Mouse (Mus musculus) forebrain, embryonic 13.5 days (tissue): ENCODE results near the gene Gm7075. TPM values are rescaled to one million over a fixed set of nuclear protein-coding genes. Genes with fewer than 3 reads are reported as not detected.
"Not testable (repeated sequence)": the region's sequence is repeated elsewhere in the genome, so short reads cannot be mapped to it uniquely, and the experiment has no call there.

Experiments used
- ATAC-seq: fragments of 200-750 bp; cut with Nextera tagmentation; 2 replicates; pipeline ENCODE4 v1.8.0; 2017
- H3K27ac ChIP-seq: fragments of 300-500 bp; sonication (generic); 2 replicates; pipeline ENCODE4 v1.5.1; 2015; ENCODE audit warnings: inconsistent platforms, mild to moderate bottlenecking, moderate library complexity
- H3K27me3 ChIP-seq: fragments of 300-500 bp; sonication (generic); 2 replicates; pipeline ENCODE4 v1.6.1; 2015; ENCODE audit warnings: mild to moderate bottlenecking, inconsistent platforms
- H3K36me3 ChIP-seq: fragments of 300-500 bp; sonication (generic); 2 replicates; pipeline ENCODE4 v1.6.1; 2015; ENCODE audit warnings: mild to moderate bottlenecking, inconsistent platforms; ENCODE audit not compliant: poor library complexity, severe bottlenecking
- H3K4me1 ChIP-seq: fragments of 300-500 bp; sonication (generic); 2 replicates; pipeline ENCODE4 v1.6.1; 2015; ENCODE audit warnings: inconsistent platforms
- H3K4me2 ChIP-seq: fragments of 300-500 bp; sonication (generic); 2 replicates; pipeline ENCODE4 v1.6.1; 2015; ENCODE audit warnings: inconsistent platforms, mild to moderate bottlenecking, moderate library complexity
- H3K4me3 ChIP-seq: fragments of 300-500 bp; sonication (generic); 2 replicates; pipeline ENCODE4 v1.5.1; 2015; ENCODE audit warnings: mild to moderate bottlenecking, inconsistent platforms
- H3K9ac ChIP-seq: fragments of 300-500 bp; sonication (generic); 2 replicates; pipeline ENCODE4 v1.6.1; 2015; ENCODE audit warnings: mild to moderate bottlenecking, inconsistent platforms
- H3K9me3 ChIP-seq: fragments of 300-500 bp; sonication (generic); replicated peaks from 2 replicates; pipeline ENCODE4 v1.6.1; 2016; ENCODE audit warnings: inconsistent platforms
- whole genome bisulfite sequencing: fragments of 180-500 bp; shearing (Covaris S2); methylation state at CpG from one replicate; pipeline ENCODE4 v1.1.7; 2015; 5-methylcytosine and 5-hydroxymethylcytosine counted together
- polyA plus RNA-seq: library from polyadenylated mRNA; unstranded; fragments of >200 nt; fragmentation: Nextera tagmentation; extraction: Ambion mirVana; gene quantifications from 2 replicates; pipeline ENCODE4 v1.2.1, GENCODE M21; 2015

Gm7075 gene
- polyA plus RNA-seq, 1 experiment from 2014 or later, result not detected

DNA sequence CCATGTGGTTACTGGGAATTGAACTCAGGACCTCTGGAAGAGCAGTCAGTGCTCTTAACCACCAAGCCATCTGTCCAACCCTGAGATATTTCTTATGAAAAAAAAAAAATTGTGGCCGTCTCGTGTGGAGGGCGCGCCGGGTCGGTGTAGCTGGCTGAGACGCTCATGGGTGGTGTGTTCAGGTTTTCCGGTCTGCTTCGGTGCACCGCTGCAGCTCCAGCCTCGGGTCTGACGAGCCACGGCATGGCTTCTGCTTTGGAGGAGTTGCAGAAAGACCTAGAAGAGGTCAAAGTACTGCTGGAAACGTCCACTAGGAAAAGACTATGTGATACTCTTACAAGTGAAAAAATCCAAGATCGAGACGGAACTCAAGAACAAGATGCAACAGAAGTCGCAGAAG is 8.8 kb downstream of the Gm7075 start:
- Histone ChIP-seq H3K9ac (no peak overlapping the region), H3K4me1 (no peaks in the 10 kb centered on the region), H3K36me3 (no peaks in the 10 kb centered on the region), H3K4me3 (no peak overlapping the region), H3K4me2 (no peak overlapping the region), H3K27me3 (no peaks in the 10 kb centered on the region), H3K27ac (no peak overlapping the region), H3K9me3 (no peaks in the 10 kb centered on the region)
- WGBS, result 91% methylated on average over 17 of the region's 17 CpGs
- no peak for ATAC-seq

DNA sequence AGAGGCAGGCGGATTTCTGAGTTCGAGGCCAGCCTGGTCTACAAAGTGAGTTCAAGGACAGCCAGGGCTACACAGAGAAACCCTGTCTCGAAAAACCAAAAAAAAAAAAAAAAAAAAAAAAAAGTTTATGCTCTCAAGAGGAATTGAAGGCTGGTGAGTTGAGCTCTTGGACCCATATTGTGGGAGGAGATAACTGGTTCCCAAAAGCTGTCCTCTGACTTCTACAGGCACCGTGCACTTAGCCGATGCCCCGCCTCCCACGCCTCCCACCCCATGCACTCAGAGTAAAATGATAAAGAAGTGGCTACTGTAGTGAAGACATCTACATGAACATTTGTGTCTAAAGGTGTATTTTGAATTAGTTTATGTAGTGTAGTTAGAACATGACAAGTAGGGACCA is 9.9 kb downstream of the Gm7075 start:
- H3K27ac ChIP-seq, H3K27me3 ChIP-seq, H3K9me3 ChIP-seq, H3K9ac ChIP-seq, H3K4me1 ChIP-seq, H3K4me3 ChIP-seq, H3K4me2 ChIP-seq, H3K36me3 ChIP-seq, ATAC-seq: not testable (repeated sequence)
- WGBS, result 90% methylated on average over 6 of the region's 7 CpGs

DNA sequence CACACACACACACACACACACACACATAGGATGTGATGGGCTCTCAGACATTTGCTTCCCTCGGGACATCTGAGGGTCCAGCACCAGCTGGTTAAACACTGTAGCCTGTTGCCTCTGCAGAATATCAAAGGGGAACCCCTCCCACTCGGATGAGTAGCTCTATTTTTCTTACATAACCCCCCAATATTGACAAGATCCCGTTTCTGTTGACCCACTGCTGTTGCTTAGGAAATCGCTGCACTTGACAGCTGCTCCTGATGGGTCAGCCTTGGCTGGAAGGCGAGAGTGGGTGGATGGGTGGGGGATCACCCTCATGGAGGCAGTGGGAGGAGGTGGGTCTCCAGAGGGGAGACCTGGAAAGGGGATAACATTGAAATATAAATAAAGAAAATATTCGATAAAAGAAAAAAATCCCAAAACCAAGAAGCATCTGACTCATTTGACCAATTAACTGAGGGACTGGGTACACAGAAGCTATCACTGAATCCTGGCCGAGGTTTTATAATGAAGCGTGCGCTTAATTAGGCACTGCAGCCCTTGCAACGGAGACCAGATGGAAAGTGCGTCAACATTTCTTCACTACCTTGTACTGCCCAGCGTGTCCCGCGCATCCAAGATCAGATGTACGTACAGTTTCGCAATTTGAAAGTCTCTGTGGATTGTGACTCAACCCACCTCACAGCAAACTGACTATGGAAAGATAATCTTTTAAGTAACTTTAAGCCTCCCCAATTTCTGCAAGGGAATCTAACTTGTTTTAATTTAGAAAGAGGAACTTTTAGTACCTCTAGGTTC is 11.2 kb downstream of the Gm7075 start:
- H3K4me1 ChIP-seq, result no peaks in the 10 kb centered on the region
- no peak overlapping the region for H3K4me3 ChIP-seq
- no peaks in the 10 kb centered on the region for H3K36me3 ChIP-seq
- H3K27me3 ChIP-seq, result no peaks in the 10 kb centered on the region
- H3K27ac ChIP-seq, result no peak overlapping the region
- 48% methylated on average over 16 of the region's 16 CpGs for WGBS
- no peaks in the 10 kb centered on the region for H3K9me3 ChIP-seq
- H3K9ac ChIP-seq, result no peak overlapping the region
- H3K4me2 ChIP-seq, result no peak overlapping the region
- ATAC-seq, result peak; percentile 38; the same call in 1 of the 2 replicates

DNA sequence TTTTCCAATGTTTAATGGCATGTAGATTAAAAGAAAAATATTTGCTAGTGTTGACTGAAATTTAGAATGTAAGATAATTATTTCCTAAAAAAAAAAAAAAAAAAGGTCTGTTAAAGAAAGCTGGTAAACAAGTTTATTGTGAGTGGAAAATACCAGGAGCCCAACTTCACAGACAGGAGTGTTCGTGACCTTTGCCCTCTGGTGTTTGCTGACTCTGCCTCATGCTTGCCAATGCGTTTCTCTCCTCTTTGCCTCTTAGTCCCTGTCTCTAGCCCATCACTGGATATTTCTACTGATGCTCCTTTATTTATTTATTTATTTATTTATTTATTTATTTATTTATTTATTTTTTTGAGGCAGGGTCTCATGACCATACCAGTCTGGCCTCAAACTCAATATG is 18.0 kb downstream of the Gm7075 start:
- Histone ChIP-seq H3K27me3 (no peaks in the 10 kb centered on the region), H3K4me1 (no peaks in the 10 kb centered on the region), H3K27ac (no peak overlapping the region), H3K4me2 (no peak overlapping the region), H3K36me3 (no peaks in the 10 kb centered on the region), H3K4me3 (no peak overlapping the region), H3K9me3 (no peaks in the 10 kb centered on the region), H3K9ac (no peak overlapping the region)
- ATAC-seq, result no peak
- WGBS, result 86% methylated on average over 2 of the region's 2 CpGs

DNA sequence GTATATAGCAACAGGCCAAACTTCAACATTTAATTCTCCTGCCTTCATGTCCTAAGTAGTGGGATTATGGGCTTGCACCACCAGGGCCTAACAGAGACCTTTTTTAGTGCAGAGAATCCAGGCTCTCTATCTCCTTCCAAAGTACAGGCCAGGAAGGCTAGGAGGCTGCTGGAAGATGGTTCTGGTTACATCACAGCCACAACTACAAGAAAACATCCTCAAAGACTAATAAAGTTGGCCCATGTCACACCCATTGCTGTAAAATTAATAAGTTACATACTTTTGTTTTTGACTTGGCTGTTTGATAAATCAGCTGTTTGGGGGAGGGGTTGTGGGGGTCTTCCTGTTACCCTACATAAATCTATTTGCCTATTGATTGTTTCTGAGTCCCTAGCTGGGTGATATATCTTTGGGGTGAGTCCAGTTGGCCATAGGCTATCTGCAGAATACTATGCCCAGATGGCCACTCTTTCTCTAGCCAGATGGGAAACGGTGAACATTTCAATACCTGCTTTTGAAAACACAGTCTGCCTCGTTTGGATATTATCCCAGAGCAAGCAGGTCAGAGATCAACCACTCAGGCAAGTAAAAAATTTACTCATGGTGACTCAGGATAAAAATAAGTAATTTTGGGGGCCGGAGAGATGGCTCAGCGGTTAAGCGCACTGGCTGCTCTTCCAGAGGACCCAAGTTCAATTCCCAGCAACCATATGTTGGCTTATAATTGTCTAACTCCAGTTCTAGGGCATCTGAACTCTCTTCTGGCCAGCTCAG is 18.7 kb downstream of the Gm7075 start:
- Histone ChIP-seq H3K4me1 (no peaks in the 10 kb centered on the region), H3K27me3 (no peaks in the 10 kb centered on the region), H3K9ac (no peak overlapping the region), H3K4me3 (no peak overlapping the region), H3K36me3 (no peaks in the 10 kb centered on the region), H3K9me3 (no peaks in the 10 kb centered on the region), H3K4me2 (no peak overlapping the region), H3K27ac (no peak overlapping the region)
- ATAC-seq, result no peak
- 86% methylated on average over 5 of the region's 5 CpGs for WGBS

DNA sequence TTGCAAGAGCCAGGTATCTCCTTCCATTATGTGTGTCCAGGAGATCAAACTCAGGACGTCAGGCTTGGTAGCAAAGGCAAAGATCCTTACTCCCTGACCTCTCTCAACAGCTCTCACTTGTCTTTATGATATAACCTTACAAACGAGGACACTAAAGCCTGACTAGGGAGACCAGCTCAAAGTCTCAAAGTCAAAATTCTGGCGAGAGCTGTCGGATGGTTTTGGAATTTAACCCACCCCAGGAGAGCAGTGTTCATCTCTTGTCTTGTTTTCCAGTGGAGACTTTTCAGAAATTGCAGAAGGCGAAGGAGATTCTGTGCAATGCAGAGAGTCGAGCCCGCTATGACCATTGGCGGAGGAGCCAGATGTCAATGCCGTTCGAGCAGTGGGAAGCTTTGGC is 24.6 kb downstream of the Gm7075 start:
- ATAC-seq, result no peak
- no peak overlapping the region for H3K4me3 ChIP-seq
- WGBS, result 92% methylated on average over 10 of the region's 10 CpGs

DNA sequence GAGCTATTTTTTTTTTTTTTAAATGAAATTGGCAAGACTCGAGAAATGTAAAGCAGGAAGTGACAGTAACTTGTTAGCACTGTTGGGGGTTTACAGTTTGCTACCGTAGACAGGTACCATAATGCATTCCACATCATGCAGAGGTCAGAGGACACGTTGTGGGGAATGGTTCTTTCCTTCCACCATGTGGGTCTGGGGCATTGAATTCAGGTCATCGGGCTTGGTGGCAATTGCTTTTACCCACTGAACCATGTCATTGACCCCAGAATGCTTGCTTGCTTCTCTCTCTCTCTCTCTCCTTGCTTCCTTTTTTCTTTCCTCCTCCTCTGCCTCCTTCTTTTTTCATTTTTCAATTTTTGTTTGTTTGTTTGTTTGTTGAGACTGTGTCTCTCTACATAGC is 32.6 kb downstream of the Gm7075 start:
- no peaks in the 10 kb centered on the region for H3K36me3 ChIP-seq
- H3K27me3 ChIP-seq, result no peaks in the 10 kb centered on the region
- H3K4me2 ChIP-seq, result no peak overlapping the region
- WGBS, result 67% methylated on average over 4 of the region's 4 CpGs
- no peak overlapping the region for H3K4me3 ChIP-seq
- H3K9ac ChIP-seq, result no peak overlapping the region
- ATAC-seq, result no peak
- no peaks in the 10 kb centered on the region for H3K4me1 ChIP-seq
- H3K27ac ChIP-seq, result no peak overlapping the region
- H3K9me3 ChIP-seq, result no peaks in the 10 kb centered on the region

More for the DNA sequence above, 24.6 kb downstream of the Gm7075 start:
- H3K36me3 ChIP-seq, result no peaks in the 10 kb centered on the region
- H3K4me2 ChIP-seq, result no peak overlapping the region
- no peak overlapping the region for H3K27ac ChIP-seq
- H3K4me1 ChIP-seq, result no peaks in the 10 kb centered on the region
- no peak overlapping the region for H3K9ac ChIP-seq
- H3K27me3 ChIP-seq, result no peaks in the 10 kb centered on the region
- H3K9me3 ChIP-seq, result no peaks in the 10 kb centered on the region

DNA sequence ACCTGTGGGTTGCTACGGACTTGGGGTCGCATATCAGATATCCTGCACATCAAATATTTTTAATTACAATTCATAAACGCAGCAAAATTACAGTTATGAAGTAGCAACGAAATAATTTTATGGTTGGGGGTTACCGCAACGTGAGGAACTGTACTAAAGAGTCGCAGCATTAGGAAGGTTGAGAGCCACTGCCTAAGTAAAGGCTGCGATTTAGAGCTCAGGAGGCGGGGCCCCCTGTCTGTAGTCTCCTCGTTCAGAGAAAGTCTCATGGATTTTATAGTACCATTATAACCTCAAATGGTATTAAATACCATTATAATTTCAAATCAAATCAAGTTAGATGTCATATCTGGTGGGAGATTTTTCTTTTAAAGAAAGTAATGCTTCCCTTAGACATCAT is 34.6 kb downstream of the Gm7075 start:
- Histone ChIP-seq H3K4me1 (peaks cover under 1% of the 10 kb centered on the region; the same call in 1 of the 2 replicates), H3K27ac (no peak overlapping the region)

DNA sequence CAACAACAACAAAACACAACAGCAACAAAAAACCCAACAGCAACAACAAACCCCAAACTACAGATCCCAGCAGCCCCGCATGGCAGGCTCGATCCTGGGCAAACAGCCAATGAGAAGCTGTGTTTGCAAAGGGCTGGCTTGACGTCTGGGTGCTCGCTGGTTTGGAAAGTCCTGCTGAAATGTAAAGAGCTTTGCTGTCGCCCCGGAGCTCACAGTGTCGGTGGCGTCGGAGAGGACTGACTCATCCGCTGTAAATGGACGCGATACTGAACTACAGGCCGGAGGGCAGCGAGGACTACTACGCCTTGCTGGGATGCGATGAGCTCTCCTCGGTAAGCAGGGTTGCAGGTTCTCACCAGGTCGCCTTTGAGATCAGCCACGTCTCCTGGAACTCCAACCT is 35.1 kb downstream of the Gm7075 start:
- Histone ChIP-seq H3K4me1 (peaks cover 6% of the 10 kb centered on the region), H3K27ac (no peak overlapping the region; the same call in 1 of the 2 replicates), H3K9ac (peak overlapping the region; percentile 58), H3K27me3 (0 out of 2 replicates have a peak, but pooled peaks cover 5% of the 10 kb centered on the region), H3K4me3 (peak overlapping the region; percentile 52), H3K36me3 (no peaks in the 10 kb centered on the region), H3K9me3 (no peaks in the 10 kb centered on the region), H3K4me2 (peak overlapping the region; percentile 73)
- WGBS, result under 1% methylated on average over 19 of the region's 19 CpGs
- ATAC-seq, result peak; percentile 77

More for the DNA sequence above, 34.6 kb downstream of the Gm7075 start:
- Histone ChIP-seq H3K4me2 (peak overlapping the region; percentile 73), H3K27me3 (no peaks in the 10 kb centered on the region), H3K4me3 (peak overlapping the region; percentile 52), H3K9me3 (no peaks in the 10 kb centered on the region), H3K9ac (peak overlapping the region; percentile 58), H3K36me3 (no peaks in the 10 kb centered on the region)
- WGBS, result 3% methylated on average over 10 of the region's 10 CpGs
- ATAC-seq, result no peak

DNA sequence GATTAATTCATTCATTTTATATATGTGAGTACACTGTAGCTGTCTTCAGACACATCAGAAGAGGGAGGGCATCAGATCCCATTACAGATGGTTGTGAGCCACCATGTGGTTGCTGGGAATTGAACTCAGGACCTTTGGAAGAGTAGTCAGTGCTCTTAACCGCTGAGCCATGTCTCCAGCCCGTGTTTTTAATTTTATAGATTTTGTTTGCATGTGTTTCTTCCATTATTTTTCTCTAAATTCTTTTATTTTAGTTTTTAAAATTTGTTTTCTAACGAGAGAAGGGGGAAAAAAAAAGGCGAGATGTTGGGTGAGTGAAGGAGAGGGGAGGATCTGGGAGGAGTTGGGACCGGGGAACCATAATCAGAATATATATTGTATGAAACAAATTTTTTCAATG is 35.7 kb downstream of the Gm7075 start:
- H3K27me3 ChIP-seq, H3K36me3 ChIP-seq, H3K9me3 ChIP-seq, H3K27ac ChIP-seq, H3K4me1 ChIP-seq, ATAC-seq, H3K9ac ChIP-seq: not testable (repeated sequence)
- peak overlapping the region; percentile 52 for H3K4me3 ChIP-seq
- peak overlapping the region; percentile 73 for H3K4me2 ChIP-seq
- 31% methylated on average over 5 of the region's 5 CpGs for WGBS

DNA sequence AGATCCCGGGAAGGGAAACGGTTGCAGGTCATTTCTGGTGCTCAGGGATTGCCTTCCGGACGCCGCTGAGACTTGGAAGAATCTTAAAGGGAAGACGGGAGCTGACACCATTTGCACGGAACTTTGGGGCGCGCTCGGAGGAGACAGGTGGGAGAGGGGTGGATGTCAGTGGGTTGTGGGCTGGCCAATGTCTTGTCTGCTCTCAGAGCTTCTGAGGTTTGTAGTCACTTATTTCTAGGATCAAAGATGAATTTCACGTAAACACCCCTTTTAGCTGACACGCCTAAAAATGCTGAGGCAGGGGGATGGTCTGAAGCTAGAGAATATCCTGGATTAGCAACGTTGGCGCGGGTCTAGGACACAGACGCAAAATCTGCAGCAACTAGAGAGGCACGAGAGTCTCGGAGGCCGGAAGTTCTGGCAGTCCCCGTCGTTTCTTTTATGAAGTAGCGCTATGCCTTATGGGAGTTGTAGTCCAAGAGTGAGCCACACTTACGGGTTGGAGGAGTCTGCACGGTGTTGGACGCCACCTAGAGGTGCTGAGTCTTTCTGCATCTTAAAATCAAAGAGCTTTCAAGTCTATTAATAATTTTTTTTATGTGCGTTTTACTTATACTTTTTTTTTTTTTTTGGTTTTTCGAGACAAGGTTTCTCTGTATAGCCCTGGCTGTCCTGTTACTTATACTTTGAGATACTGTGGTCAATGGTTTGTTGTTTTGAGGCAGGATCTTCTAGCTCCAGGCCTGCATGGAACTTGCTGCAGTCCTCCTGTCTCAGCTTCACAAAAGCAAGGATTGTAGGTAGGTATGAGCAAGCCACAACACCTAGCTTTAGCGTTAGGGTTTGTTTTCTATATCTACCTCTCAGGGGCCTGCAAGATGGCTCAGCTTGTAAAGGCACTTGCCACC is 39.0 kb downstream of the Gm7075 start, which contains the start of gene Dnajc12:
Dnajc12 (plus strand) TSS at position 72 of the 908 bp plus-strand sequence.
- Histone ChIP-seq H3K4me2 (peak within 1 kb of the TSS; percentile 87), H3K27me3 (peaks cover 15% of the 10 kb centered on the region; the same call in 1 of the 2 replicates), H3K27ac (no peak within 1 kb of the TSS), H3K36me3 (no peaks in the 10 kb centered on the region), H3K9ac (peak within 1 kb of the TSS; percentile 77), H3K9me3 (no peaks in the 10 kb centered on the region), H3K4me3 (peak within 1 kb of the TSS; percentile 59), H3K4me1 (peaks cover 9% of the 10 kb centered on the region)
- ATAC-seq, result peak; percentile 96
- under 1% methylated on average over 28 of the region's 28 CpGs for WGBS
